ENCODE assay signal across 11 mouse cellular contexts in the genomic region with DNA sequence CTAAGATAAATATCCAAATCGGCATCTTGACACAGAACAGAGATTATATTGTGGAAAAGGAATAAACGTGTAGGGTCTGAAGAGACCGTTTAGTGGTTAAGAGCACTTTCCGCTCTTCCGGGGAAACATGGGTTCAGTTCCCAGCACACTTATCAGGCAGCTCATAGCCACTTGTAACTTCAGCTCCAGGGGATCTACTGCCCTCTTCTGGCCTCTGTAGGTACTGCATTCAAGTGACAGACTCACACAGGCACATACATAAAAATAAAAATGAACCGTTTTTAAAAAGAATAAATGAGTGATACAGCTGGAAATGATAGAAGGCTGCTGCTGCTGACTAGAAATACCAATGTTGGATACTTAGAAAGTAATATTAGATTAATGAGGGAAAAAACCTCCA. TPM values are rescaled to one million over a fixed set of nuclear protein-coding genes. Genes with fewer than 3 reads are reported as not detected.
DNase-seq lines count a peak whose midpoint lies in the region; ATAC-seq and TF ChIP-seq lines count a peak whose summit lies in the region.
"Had no signal": no experiment of that assay in that cellular context is flagged by ENCODE, and none has a peak within 500 bp of the region (broad histone marks: within the 10 kb centered on the region; RNA-seq: fewer than 3 reads in every experiment).

No protein-coding gene starts in this region.

- no peak overlapping the region for H3K9ac ChIP-seq in kidney, embryonic 15.5 days

- DNase-seq in kidney, adult 2 months, result no peak
- peak; percentile 47 for DNase-seq in 3T3-L1 (ENCODE audit: low read depth, low spot score)
- peak; percentile 37 for DNase-seq in A20 (ENCODE audit: low read depth, low spot score)
- no peak for DNase-seq in yolk sac, embryonic 10.5 days (ENCODE audit: low spot score)
- no peak for DNase-seq in right cerebral cortex, adult 18-20 months
- DNase-seq: cerebellum, postnatal 36 days; kidney, adult 18-20 months; lung, postnatal 10 days; midbrain, embryonic 14.5 days had no signal

- TF ChIP-seq POLR2A in kidney, adult 2 months (IDR thresholded peaks at IDR 0.05; ENCODE audit: low read depth, low read length), result no peak
- no peak for TF ChIP-seq POLR2A in bone marrow, adult 2 months (IDR thresholded peaks at IDR 0.05; ENCODE audit: borderline replicate concordance, control insufficient read depth, low read depth, low read length)

- H3K27me3 ChIP-seq in kidney, adult 2 months (replicated peaks; ENCODE audit: control insufficient read depth, insufficient read depth, low read length), result no peaks in the 10 kb centered on the region
- no peaks in the 10 kb centered on the region for H3K27me3 ChIP-seq in kidney, embryonic 15.5 days

- H3K4me2 ChIP-seq in kidney, embryonic 15.5 days, result no peak overlapping the region

- no peaks in the 10 kb centered on the region for H3K36me3 ChIP-seq in kidney, adult 2 months (ENCODE audit: control insufficient read depth, insufficient read depth, low read length)
- H3K36me3 ChIP-seq in kidney, embryonic 15.5 days, result no peaks in the 10 kb centered on the region

- no peak overlapping the region for H3K4me3 ChIP-seq in kidney, adult 2 months (ENCODE audit: insufficient read depth, low read depth, low read length)
- H3K4me3 ChIP-seq in kidney, embryonic 15.5 days (replicated peaks), result no peak overlapping the region
- no peak overlapping the region for H3K4me3 ChIP-seq in bone marrow, adult 2 months (replicated peaks; ENCODE audit: control insufficient read depth, low read depth, low read length)

- WGBS in kidney, adult 2 months, result 93% methylated on average over 6 of the region's 6 CpGs
- WGBS in kidney, embryonic 15.5 days, result 91% methylated on average over 6 of the region's 6 CpGs
- 87% methylated on average over 6 of the region's 6 CpGs for WGBS in bone marrow, adult 2 months

- H3K27ac ChIP-seq in kidney, adult 2 months (ENCODE audit: insufficient read depth, low read depth, low read length), result no peak overlapping the region
- H3K27ac ChIP-seq in kidney, embryonic 15.5 days, result no peak overlapping the region
- H3K27ac ChIP-seq in bone marrow, adult 2 months (ENCODE audit: control insufficient read depth, insufficient read depth, low read depth, low read length, poor library complexity), result no peak overlapping the region

- no peak for ATAC-seq in kidney, embryonic 15.5 days (replicated peaks; ENCODE audit: low FRiP score)

- H3K4me1 ChIP-seq in kidney, adult 2 months (ENCODE audit: control insufficient read depth, insufficient read depth, low read length), result no peaks in the 10 kb centered on the region
- H3K4me1 ChIP-seq in kidney, embryonic 15.5 days, result 0 out of 2 replicates have a peak, but pooled peaks cover 3% of the 10 kb centered on the region
- no peaks in the 10 kb centered on the region for H3K4me1 ChIP-seq in bone marrow, adult 2 months (ENCODE audit: control insufficient read depth, insufficient read depth, low read length)

- H3K9me3 ChIP-seq in kidney, embryonic 15.5 days (replicated peaks), result no peaks in the 10 kb centered on the region

- 0 out of 2 replicates have a peak, but pooled peaks have one; percentile 19 for TF ChIP-seq CTCF in kidney, adult 2 months (conservative IDR thresholded peaks at IDR 0.05; ENCODE audit: insufficient read depth, insufficient read length, low read depth, low read length)
- TF ChIP-seq CTCF in bone marrow, adult 2 months (IDR thresholded peaks at IDR 0.05; ENCODE audit: control insufficient read depth, insufficient read depth, low read length), result peak; percentile 33; the same call in 1 of the 2 replicates

RNA-seq across cellular contexts. Expression of gene Tspan11, which starts 7.9 kb away (rescaled TPM):
- 0.78 and 1.2 TPM in 2 replicates for polyA plus RNA-seq in kidney, adult 2 months (2012; rRNA removed)
- 7.5 and 7.6 TPM in 2 replicates for polyA plus RNA-seq in kidney, embryonic 15.5 days (2015; fragmentation: Nextera tagmentation; extraction: Ambion mirVana)
- not detected in 2 replicates for polyA plus RNA-seq in bone marrow, adult 2 months (2011; ENCODE audit: insufficient read depth, insufficient read length, low replicate concordance, missing spikeins)

Comparison
In these comparisons a context has a peak if more than half of its experiments do, and no peak if none do; other contexts are left out.
1. DNase-seq: peak in 3T3-L1 (single experiment) and A20 (single experiment); none in kidney, adult 2 months (single experiment), yolk sac, embryonic 10.5 days (single experiment) and right cerebral cortex, adult 18-20 months (single experiment).